Mouse (Mus musculus) ovary, adult 10 weeks (tissue): ENCODE results near the gene Lnx2. TPM values are rescaled to one million over a fixed set of nuclear protein-coding genes. Genes with fewer than 3 reads are reported as not detected.

Experiments
- polyA plus RNA-seq: library from polyadenylated mRNA; stranded (reverse); fragments of 350-450 nt; fragmentation: Illumina TruSeq; extraction: RNeasy Lipid Tissue Mini Kit (QIAGEN cat#74804); gene quantifications from one replicate; pipeline ENCODE4 v1.2.3, GENCODE M21; 2014

The Lnx2 gene
- polyA plus RNA-seq, result 27.2 TPM

GRCm38 (mm10) chr5:147076026-147076798, at the start of gene Lnx2:
Gene Lnx2, minus strand, starts transcription at chr5:147076586.

GRCm38 (mm10) chr5:147076799-147077165, 396 bp upstream of the Lnx2 start, which contains the start of gene Polr1d:
Gene Polr1d, plus strand, starts transcription at chr5:147077050.

Other genes starting within 250 kb of the Lnx2 start
- 478 TPM for gene Rpl21, start 243.7 kb downstream of the Lnx2 start, polyA plus RNA-seq
- gene Rasl11a, start 231.5 kb downstream of the Lnx2 start, polyA plus RNA-seq, result 5.0 TPM
- gene Gtf3a, start 127.9 kb downstream of the Lnx2 start, polyA plus RNA-seq, result 28.5 TPM
- 24.4 TPM for gene Mtif3, start 112.8 kb downstream of the Lnx2 start, polyA plus RNA-seq
- gene Polr1d, start 464 bp upstream of the Lnx2 start, polyA plus RNA-seq, result 165 TPM
- not detected for gene Gsx1, start 112.1 kb upstream of the Lnx2 start, polyA plus RNA-seq
- gene Pdx1, start 193.4 kb upstream of the Lnx2 start, polyA plus RNA-seq, result 0.48 TPM
- not detected for gene Cdx2, start 230.7 kb upstream of the Lnx2 start, polyA plus RNA-seq
- not detected for gene Urad, start 245.9 kb upstream of the Lnx2 start, polyA plus RNA-seq